Mouse (Mus musculus) lung, adult 2 months (tissue): ENCODE data around the gene Ppp2r2d.

ENCODE experiments used
- CTCF ChIP-seq: fragments of 200-500 bp; IDR thresholded peaks from 2 replicates; pipeline ENCODE4 v1.5.1; 2011; ENCODE audit warnings: mild to moderate bottlenecking, low read length, control low read depth; ENCODE audit not compliant: insufficient read depth
- POLR2A ChIP-seq: fragments of 200-500 bp; IDR thresholded peaks from 2 replicates; pipeline ENCODE4 v1.6.1; 2011; ENCODE audit warnings: low read depth, mild to moderate bottlenecking, control low read depth, low read length, borderline replicate concordance; ENCODE audit errors: extremely low read depth

DNA sequence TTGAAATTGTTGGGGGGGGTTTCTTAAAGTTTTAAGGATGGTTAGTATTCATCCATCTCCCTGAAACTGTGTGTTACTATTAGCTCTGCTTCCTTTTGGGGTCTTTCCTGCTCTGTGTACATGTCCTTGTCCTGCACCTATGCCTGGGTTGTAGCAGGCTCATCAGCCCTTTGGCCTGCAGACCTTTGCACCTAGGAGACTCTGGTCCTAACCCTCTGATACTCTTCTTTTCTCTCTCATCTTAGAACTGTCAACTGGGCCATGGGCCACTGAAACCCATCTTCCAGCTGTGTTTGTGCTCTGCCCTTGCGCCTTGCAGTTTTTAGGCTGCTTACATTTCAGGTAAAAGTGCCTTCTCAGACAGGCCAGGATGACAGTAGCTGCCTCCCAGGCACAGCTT, 18.9 kb downstream of the Ppp2r2d start:
- TF ChIP-seq CTCF (no peak), POLR2A (no peak)
